Mouse (Mus musculus) adrenal gland, adult 18-20 months (tissue): ENCODE measurements around the gene Elovl6. TPM values are rescaled to one million over a fixed set of nuclear protein-coding genes. Genes with fewer than 3 reads are reported as not detected.

ENCODE experiments used
- DNase-seq, 2 experiments: peaks; one replicate each; pipeline ENCODE4 v3.0.0; 2021 to 2022; ENCODE audit warnings: low spot score in 2 of 2
- total RNA-seq, 2 experiments: library from RNA; stranded (reverse); gene quantifications; 1 replicate in 1 of 2; 2 replicates in 1 of 2; pipeline ENCODE4 v1.2.3; 2021

Gene Elovl6
- total RNA-seq, 2 experiments from 2014 or later = 124 to 187 TPM

GRCm38 (mm10) chr3:129596098-129596497 lies 63.9 kb downstream of the Elovl6 start:
- no peak for DNase-seq

- DNase-seq = no peak
Measured at GRCm38 (mm10) chr3:129602289-129602688, 70.1 kb downstream of the Elovl6 start.

GRCm38 (mm10) chr3:129605487-129605886 lies 73.3 kb downstream of the Elovl6 start:
- DNase-seq = no peak

GRCm38 (mm10) chr3:129605934-129606333 lies 73.8 kb downstream of the Elovl6 start:
- no peak for DNase-seq

- DNase-seq = no peak
Measured at GRCm38 (mm10) chr3:129611626-129612025, 79.5 kb downstream of the Elovl6 start.

- DNase-seq = no peak
Measured at GRCm38 (mm10) chr3:129612311-129613097, 80.3 kb downstream of the Elovl6 start.

GRCm38 (mm10) chr3:129613756-129614155 lies 81.6 kb downstream of the Elovl6 start:
- DNase-seq = no peak

GRCm38 (mm10) chr3:129614216-129614615 lies 82.1 kb downstream of the Elovl6 start:
- DNase-seq = no peak

- DNase-seq = no peak
Measured at GRCm38 (mm10) chr3:129617450-129617849, 85.3 kb downstream of the Elovl6 start.

- no peak for DNase-seq
Measured at GRCm38 (mm10) chr3:129619194-129619775, 87.1 kb downstream of the Elovl6 start.

- DNase-seq = no peak
Measured at GRCm38 (mm10) chr3:129620802-129621201, 88.6 kb downstream of the Elovl6 start.

- no peak for DNase-seq
Measured at GRCm38 (mm10) chr3:129621255-129621654, 89.1 kb downstream of the Elovl6 start.

- peak; percentile 28 to 32 for DNase-seq
Measured at GRCm38 (mm10) chr3:129622120-129622519, 90.0 kb downstream of the Elovl6 start.

- DNase-seq = no peak
Measured at GRCm38 (mm10) chr3:129622705-129623104, 90.5 kb downstream of the Elovl6 start.

GRCm38 (mm10) chr3:129624193-129624805 lies 92.1 kb downstream of the Elovl6 start:
- no peak for DNase-seq

GRCm38 (mm10) chr3:129627281-129627680 lies 95.1 kb downstream of the Elovl6 start:
- no peak for DNase-seq

- no peak for DNase-seq
Measured at GRCm38 (mm10) chr3:129631018-129631417, 98.9 kb downstream of the Elovl6 start.

GRCm38 (mm10) chr3:129631857-129632256 lies 99.7 kb downstream of the Elovl6 start:
- DNase-seq = no peak

GRCm38 (mm10) chr3:129633518-129633917 lies 101.4 kb downstream of the Elovl6 start:
- no peak for DNase-seq

GRCm38 (mm10) chr3:129634260-129634901 lies 102.2 kb downstream of the Elovl6 start:
- DNase-seq = no peak

- DNase-seq = no peak
Measured at GRCm38 (mm10) chr3:129637446-129637845, 105.3 kb downstream of the Elovl6 start.

GRCm38 (mm10) chr3:129639701-129640100 lies 107.5 kb downstream of the Elovl6 start:
- no peak for DNase-seq
